Mouse (Mus musculus): Measurements from ENCODE around the gene Dnajc22. TPM values are rescaled to one million over a fixed set of nuclear protein-coding genes. Genes with fewer than 3 reads are reported as not detected.

The Dnajc22 gene
- polyA plus RNA-seq, 1 experiment, result 0.06 TPM

- TF ChIP-seq POLR2A (IDR thresholded peaks at IDR 0.05; ENCODE audit: extremely low read depth, insufficient read depth, low read length) (0 out of 2 replicates have a peak, but pooled peaks have one; percentile 10), CTCF (IDR thresholded peaks at IDR 0.05; ENCODE audit: extremely low read depth, insufficient read depth, low read length) (no peak)
- Histone ChIP-seq H3K27ac (ENCODE audit: insufficient read depth, low read length) (0 out of 2 replicates have a peak overlapping the region, but pooled peaks have one; percentile 31), H3K4me1 (ENCODE audit: control insufficient read depth, insufficient read depth, low read length) (no peaks in the 10 kb centered on the region), H3K4me3 (ENCODE audit: insufficient read depth, low read length) (peak overlapping the region; percentile 47)
These were observed 33.3 kb downstream of the Dnajc22 start for GRCm38 (mm10) chr15:99126081-99126815.

DNA sequence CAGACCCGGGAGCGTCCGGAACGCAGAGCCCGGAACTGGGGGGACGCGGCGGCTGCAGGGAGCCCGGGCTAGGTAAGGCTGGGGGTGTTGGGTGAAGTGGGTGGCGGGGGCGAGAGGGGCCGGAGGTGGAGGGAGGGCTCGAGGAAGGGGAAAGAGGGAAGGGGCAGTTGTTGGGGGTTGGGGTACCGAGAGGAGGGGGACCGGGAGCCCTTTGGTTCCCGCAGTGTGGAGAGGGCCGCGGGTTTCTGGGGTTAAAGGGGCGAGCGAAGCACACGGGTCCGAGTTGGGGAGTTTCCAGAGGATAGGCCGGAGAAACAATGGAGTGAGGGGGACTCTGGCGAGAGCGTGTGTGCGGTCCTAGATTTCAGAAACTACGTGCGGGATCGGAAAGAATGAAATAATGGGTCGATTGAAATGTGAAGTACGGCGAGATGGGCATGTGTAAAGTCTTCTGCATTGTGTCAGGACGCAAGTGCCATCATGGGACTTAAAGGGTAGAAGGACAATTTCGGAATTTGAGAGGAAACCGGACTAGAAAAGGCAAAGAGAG, 33.9 kb downstream of the Dnajc22 start:
- Histone ChIP-seq H3K4me1 (ENCODE audit: control insufficient read depth, insufficient read depth, low read length) (no peaks in the 10 kb centered on the region), H3K27ac (ENCODE audit: insufficient read depth, low read length) (no peak overlapping the region), H3K4me3 (ENCODE audit: insufficient read depth, low read length) (peak overlapping the region; percentile 47)
- TF ChIP-seq CTCF (IDR thresholded peaks at IDR 0.05; ENCODE audit: extremely low read depth, insufficient read depth, low read length) (no peak), POLR2A (IDR thresholded peaks at IDR 0.05; ENCODE audit: extremely low read depth, insufficient read depth, low read length) (no peak)

DNA sequence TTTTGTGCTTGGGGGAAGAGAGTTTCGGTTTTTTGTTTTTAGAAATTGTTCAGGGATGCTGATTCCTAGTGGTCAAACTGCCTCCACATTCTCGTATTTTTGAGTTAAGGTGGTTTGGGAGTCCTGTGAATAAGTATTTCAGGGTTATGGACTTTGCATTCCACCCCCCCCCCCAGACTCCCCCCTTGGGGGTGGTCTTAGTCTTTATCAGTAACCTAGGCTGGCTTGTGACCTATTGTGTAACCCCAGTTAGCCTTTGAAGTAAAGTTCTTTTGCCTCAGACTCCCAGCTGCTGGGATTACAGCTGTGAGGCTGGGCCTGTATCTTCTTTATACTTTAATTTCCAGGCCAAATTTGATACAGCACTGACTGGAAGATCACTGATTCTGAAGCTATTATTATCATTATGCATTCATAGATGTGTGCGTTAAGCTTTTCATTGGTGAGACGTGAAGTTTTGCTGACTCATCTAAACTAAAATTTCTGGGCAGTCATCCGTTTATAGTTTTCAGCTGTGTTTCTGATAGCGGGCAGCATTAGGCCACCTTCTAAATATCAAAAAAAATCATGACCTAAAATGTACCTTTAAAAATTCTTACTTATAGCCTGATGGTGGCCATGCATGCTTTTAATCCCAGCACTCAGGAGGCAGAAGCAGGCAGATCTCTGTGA, 35.0 kb downstream of the Dnajc22 start:
- Histone ChIP-seq H3K4me1 (ENCODE audit: control insufficient read depth, insufficient read depth, low read length) (no peaks in the 10 kb centered on the region), H3K27ac (ENCODE audit: insufficient read depth, low read length) (no peak overlapping the region), H3K4me3 (ENCODE audit: insufficient read depth, low read length) (no peak overlapping the region)
- TF ChIP-seq CTCF (IDR thresholded peaks at IDR 0.05; ENCODE audit: extremely low read depth, insufficient read depth, low read length) (no peak), POLR2A (IDR thresholded peaks at IDR 0.05; ENCODE audit: extremely low read depth, insufficient read depth, low read length) (no peak)

GRCm38 (mm10) chr15:99129441-99129840, 36.5 kb downstream of the Dnajc22 start:
- Histone ChIP-seq H3K4me3 (ENCODE audit: insufficient read depth, low read length) (no peak overlapping the region), H3K4me1 (ENCODE audit: control insufficient read depth, insufficient read depth, low read length) (no peaks in the 10 kb centered on the region), H3K27ac (ENCODE audit: insufficient read depth, low read length) (no peak overlapping the region)
- no peak for TF ChIP-seq POLR2A (IDR thresholded peaks at IDR 0.05; ENCODE audit: extremely low read depth, insufficient read depth, low read length)
- TF ChIP-seq CTCF (IDR thresholded peaks at IDR 0.05; ENCODE audit: extremely low read depth, insufficient read depth, low read length), result no peak

- TF ChIP-seq CTCF (IDR thresholded peaks at IDR 0.05; ENCODE audit: extremely low read depth, insufficient read depth, low read length) (no peak), POLR2A (IDR thresholded peaks at IDR 0.05; ENCODE audit: extremely low read depth, insufficient read depth, low read length) (no peak)
- no peaks in the 10 kb centered on the region for H3K4me1 ChIP-seq (ENCODE audit: control insufficient read depth, insufficient read depth, low read length)
- H3K4me3 ChIP-seq (ENCODE audit: insufficient read depth, low read length), result no peak overlapping the region
- H3K27ac ChIP-seq (ENCODE audit: insufficient read depth, low read length), result no peak overlapping the region
These were observed 37.3 kb downstream of the Dnajc22 start for GRCm38 (mm10) chr15:99129956-99130910.

- TF ChIP-seq CTCF (IDR thresholded peaks at IDR 0.05; ENCODE audit: extremely low read depth, insufficient read depth, low read length) (no peak), POLR2A (IDR thresholded peaks at IDR 0.05; ENCODE audit: extremely low read depth, insufficient read depth, low read length) (no peak)
- H3K27ac ChIP-seq (ENCODE audit: insufficient read depth, low read length), result no peak overlapping the region
- no peaks in the 10 kb centered on the region for H3K4me1 ChIP-seq (ENCODE audit: control insufficient read depth, insufficient read depth, low read length)
- H3K4me3 ChIP-seq (ENCODE audit: insufficient read depth, low read length), result no peak overlapping the region
These were observed 45.4 kb downstream of the Dnajc22 start for GRCm38 (mm10) chr15:99138389-99138788.

- H3K27ac ChIP-seq (ENCODE audit: insufficient read depth, low read length), result no peak overlapping the region
- no peak overlapping the region for H3K4me3 ChIP-seq (ENCODE audit: insufficient read depth, low read length)
- no peaks in the 10 kb centered on the region for H3K4me1 ChIP-seq (ENCODE audit: control insufficient read depth, insufficient read depth, low read length)
- TF ChIP-seq CTCF (IDR thresholded peaks at IDR 0.05; ENCODE audit: extremely low read depth, insufficient read depth, low read length) (peak; percentile 59; the same call in 1 of the 2 replicates), POLR2A (IDR thresholded peaks at IDR 0.05; ENCODE audit: extremely low read depth, insufficient read depth, low read length) (no peak)
These were observed 46.7 kb downstream of the Dnajc22 start for GRCm38 (mm10) chr15:99139669-99140068.

GRCm38 (mm10) chr15:99150516-99150915, 57.5 kb downstream of the Dnajc22 start:
- Histone ChIP-seq H3K4me1 (ENCODE audit: control insufficient read depth, insufficient read depth, low read length) (no peaks in the 10 kb centered on the region), H3K4me3 (ENCODE audit: insufficient read depth, low read length) (no peak overlapping the region), H3K27ac (ENCODE audit: insufficient read depth, low read length) (no peak overlapping the region)
- TF ChIP-seq CTCF (IDR thresholded peaks at IDR 0.05; ENCODE audit: extremely low read depth, insufficient read depth, low read length) (no peak), POLR2A (IDR thresholded peaks at IDR 0.05; ENCODE audit: extremely low read depth, insufficient read depth, low read length) (no peak)

GRCm38 (mm10) chr15:99151324-99151723, 58.4 kb downstream of the Dnajc22 start:
- no peak overlapping the region for H3K4me3 ChIP-seq (ENCODE audit: insufficient read depth, low read length)
- no peak for TF ChIP-seq POLR2A (IDR thresholded peaks at IDR 0.05; ENCODE audit: extremely low read depth, insufficient read depth, low read length)
- no peak for TF ChIP-seq CTCF (IDR thresholded peaks at IDR 0.05; ENCODE audit: extremely low read depth, insufficient read depth, low read length)
- no peaks in the 10 kb centered on the region for H3K4me1 ChIP-seq (ENCODE audit: control insufficient read depth, insufficient read depth, low read length)
- no peak overlapping the region for H3K27ac ChIP-seq (ENCODE audit: insufficient read depth, low read length)

Data from cortical plate, adult 2 months (tissue).